Mouse (Mus musculus) right cerebral cortex, postnatal 14 days (tissue): ENCODE measurements around the gene Fbxl18.
A peak's percentile ranks its signal among the peaks of the same experiment; 100 is the strongest.

Experiments used
- DNase-seq: peaks from one replicate; pipeline ENCODE4 v3.0.0; 2022

The Fbxl18 gene

GRCm38 (mm10) chr5:142821974-142822285, 73.3 kb downstream of the Fbxl18 start:
- DNase-seq, result no peak

DNA sequence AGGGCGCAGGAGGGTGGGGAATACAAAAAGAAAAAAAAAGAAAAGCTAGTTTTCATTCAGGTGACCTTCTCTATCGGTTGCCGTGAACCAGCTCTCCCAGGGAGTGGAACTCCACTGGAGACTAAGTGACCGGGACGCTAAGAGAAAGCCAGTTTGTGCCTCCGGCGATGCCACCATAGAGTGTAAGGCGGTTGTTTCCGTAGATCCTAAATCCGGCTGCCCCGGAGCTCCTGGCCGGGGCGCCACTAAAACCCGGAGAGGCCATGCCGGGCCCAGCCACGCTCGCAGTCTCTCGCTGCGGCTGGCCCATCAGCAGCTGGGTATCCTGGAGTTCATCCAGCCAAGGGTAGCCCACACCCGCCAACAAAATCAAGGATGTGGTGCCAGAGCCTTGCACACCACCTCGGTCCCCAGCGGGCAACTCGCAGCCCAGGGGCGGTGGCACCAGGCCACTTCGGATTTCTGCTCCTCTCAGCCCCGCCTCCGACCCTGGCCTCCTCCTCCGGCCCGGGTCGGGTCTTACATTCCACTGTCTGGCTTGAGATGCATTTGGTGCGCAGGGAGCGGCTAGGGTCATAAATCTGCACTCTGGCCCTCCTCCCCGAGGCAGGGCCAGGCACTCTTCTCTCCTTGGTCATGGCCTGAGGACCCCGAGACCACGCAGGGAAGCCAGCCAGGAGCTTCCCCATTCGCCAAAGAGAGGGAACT, 73.8 kb downstream of the Fbxl18 start:
- DNase-seq, result peak; percentile 64

DNA sequence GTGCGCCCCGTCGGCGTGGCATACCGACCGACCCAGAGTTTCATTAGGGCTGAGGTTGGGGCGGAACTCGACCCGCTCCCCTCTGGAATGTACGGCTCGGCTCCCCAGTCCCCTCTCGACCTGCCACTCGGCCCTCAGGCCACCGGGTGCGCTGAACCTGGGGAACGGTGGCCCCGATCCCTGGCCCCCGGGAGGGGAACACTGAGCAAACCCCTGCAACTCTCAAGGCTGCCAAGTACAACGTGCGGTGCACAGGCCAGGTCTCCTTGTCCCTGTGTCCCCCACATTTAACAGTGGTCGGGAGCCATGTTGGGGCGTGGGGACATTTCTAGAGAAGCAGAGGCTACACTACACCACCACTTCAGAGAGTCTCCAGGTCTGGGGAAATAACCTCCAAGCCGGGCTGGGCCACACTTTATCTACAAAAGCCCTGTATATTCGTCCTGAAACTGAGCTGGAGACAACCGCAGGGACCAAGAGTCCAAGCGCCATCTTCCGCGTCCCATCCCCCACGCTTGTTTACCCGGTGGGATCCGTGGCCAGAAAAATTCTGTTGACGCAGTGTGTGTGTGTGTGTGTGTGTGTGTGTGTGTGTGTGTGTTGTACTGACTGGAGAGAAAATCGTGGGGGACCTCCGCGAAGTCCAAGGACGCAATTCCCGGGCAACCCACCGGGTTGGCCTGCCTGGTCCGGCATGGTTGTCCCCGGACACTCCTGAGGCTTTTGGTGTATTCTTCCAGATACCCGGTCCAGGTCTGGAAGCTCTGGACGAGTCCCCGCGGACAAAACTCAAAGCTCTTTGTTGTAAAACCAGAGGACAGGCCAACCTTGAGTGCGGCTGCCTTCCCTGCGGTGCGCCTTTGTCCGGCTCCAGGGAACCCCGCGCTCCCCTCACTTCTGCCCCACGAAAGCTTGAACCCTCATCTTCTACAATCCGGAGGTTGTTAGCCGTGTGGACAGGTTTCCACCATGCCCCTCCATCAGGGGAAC, 74.7 kb downstream of the Fbxl18 start:
- DNase-seq, result peak; percentile 82

DNA sequence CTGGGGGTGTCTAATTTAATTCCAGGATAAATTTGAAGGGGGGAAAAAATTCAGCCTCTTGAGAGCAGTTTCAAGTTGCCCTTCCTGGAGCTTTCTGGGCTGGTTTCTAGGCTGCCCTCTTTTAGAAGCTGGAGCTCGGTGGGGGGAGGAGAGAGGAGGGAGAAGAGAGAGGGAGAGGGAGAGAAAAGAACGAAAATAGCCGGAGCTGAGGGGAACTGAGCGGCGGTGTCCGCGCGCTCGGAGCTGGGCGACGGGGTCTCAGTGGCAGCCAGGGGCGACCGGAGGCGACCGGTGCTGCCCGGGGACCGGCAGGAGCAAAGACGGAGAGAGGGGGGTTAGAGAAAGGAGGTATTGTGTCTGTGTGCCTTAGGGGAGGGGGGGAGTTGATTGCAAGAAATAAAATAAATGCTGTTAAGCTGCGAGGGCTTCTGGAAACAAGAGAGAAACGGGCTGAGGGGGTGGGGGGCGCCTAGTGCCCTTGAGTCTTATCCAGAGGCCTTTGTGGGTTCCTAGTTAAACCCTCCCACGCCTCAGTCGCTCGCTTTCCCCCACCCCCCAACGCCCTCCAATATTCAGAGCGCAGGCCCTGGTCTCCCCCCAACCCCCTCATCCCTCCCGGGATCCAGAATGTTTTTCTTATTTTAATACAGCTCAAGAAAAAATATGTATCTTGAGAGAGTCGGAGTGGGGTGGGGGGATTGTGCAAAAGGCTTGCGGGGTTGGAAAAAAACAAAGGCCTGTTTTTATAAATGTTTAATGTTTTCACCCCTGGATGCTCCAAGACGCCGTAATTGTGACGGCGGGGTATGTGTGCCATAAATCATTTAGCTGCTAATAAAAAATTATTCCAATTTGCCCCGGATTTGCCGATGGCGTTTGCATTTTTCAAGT, 75.6 kb downstream of the Fbxl18 start:
- peak; percentile 65 for DNase-seq

DNA sequence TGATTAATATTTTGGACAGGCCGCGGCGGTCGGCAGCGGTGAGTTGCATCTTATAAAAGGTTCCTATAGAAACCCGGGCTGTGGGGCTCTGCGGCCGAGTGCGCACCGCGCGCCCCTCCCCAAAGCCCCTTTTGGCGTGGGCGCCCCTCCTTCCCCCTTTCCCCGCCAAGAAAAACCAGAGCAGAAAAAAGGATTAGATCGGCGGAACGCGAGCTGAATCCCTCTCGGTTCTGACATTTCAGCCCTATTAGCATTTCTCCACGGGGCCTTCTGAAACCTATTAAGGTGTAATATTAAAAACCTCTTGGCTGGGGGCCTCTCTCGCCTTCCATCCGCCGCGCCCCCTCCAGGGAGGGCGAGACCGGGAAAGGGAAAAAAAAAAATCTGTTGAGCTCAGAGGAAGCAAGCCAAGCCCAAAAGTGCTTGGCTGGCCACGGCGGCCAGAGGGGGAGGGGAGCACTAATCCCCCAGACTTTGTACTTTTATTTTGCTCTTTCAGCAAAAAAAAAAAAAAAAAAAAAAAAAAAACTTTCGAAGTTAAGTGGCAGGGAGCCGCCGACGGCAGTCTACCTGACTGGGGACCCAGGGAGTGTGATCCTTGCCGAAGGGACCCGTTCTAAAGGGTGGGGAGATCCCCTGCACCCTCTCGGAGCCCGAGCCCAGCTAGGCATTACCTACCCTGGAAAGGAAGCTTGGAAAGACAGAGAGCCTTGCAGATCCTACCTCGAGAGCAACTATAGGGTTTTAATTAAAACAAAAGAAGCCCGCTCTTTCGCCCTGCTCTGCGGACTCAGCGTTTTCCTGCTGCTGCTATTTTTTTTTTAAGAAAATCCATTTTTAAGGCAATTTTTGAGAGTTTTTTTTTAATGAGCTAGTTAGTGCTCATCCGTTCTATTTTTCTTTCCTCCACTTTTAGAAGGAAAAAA, 76.5 kb downstream of the Fbxl18 start:
- peak; percentile 64 for DNase-seq

- DNase-seq, result peak; percentile 99
Measured at GRCm38 (mm10) chr5:142817524-142818434, 77.4 kb downstream of the Fbxl18 start, which contains the start of gene Tnrc18. Gene Tnrc18, minus strand, starts transcription at chr5:142817662.
